Mouse (Mus musculus) lung, postnatal 0 days (tissue): ENCODE measurements around the gene Gpr39. TPM values are rescaled to one million over a fixed set of nuclear protein-coding genes. Genes with fewer than 3 reads are reported as not detected.

Source experiments
- ATAC-seq: fragments of 200-750 bp; cut with Nextera tagmentation; 2 replicates; pipeline ENCODE4 v1.8.0; 2017; ENCODE audit warnings: moderate library complexity
- DNase-seq: peaks from one replicate; pipeline ENCODE4 v3.0.0-alpha.2; 2016; ENCODE audit warnings: low spot score
- H3K27ac ChIP-seq: fragments of 300-500 bp; sonication (generic); 2 replicates; pipeline ENCODE4 v1.5.1; 2014; ENCODE audit warnings: antibody characterized with exemption, mild to moderate bottlenecking, low read length, mixed read lengths
- H3K27me3 ChIP-seq: fragments of 300-500 bp; sonication (generic); replicated peaks from 2 replicates; pipeline ENCODE4 v1.6.1; 2014; ENCODE audit warnings: low read length, mixed read lengths; ENCODE audit not compliant: insufficient read depth
- H3K36me3 ChIP-seq: fragments of 300-500 bp; sonication (generic); 2 replicates; pipeline ENCODE4 v1.6.1; 2014; ENCODE audit warnings: low read length, mixed read lengths; ENCODE audit not compliant: insufficient read depth
- H3K4me1 ChIP-seq: fragments of 300-500 bp; sonication (generic); 2 replicates; pipeline ENCODE4 v1.6.1; 2014; ENCODE audit warnings: antibody characterized with exemption, low read depth, low read length, mixed read lengths; ENCODE audit not compliant: insufficient read depth
- H3K4me2 ChIP-seq: fragments of 300-500 bp; sonication (generic); replicated peaks from 2 replicates; pipeline ENCODE4 v1.6.1; 2014; ENCODE audit warnings: low read depth, mild to moderate bottlenecking, low read length, moderate library complexity, mixed read lengths
- H3K4me3 ChIP-seq: fragments of 300-500 bp; sonication (generic); 2 replicates; pipeline ENCODE4 v1.5.1; 2014; ENCODE audit warnings: low read depth, low read length
- H3K9ac ChIP-seq: fragments of 300-500 bp; sonication (generic); replicated peaks from 2 replicates; pipeline ENCODE4 v1.6.1; 2014; ENCODE audit warnings: low read depth, mild to moderate bottlenecking
- H3K9me3 ChIP-seq: fragments of 300-500 bp; sonication (generic); 2 replicates; pipeline ENCODE4 v1.6.1; 2016; ENCODE audit warnings: low read length, mixed read lengths
- CTCF ChIP-seq: IDR thresholded peaks from 2 replicates; pipeline ENCODE4 v1.5.1; 2016; ENCODE audit warnings: antibody characterized with exemption, mild to moderate bottlenecking
- EP300 ChIP-seq: IDR thresholded peaks from 2 replicates; pipeline ENCODE4 v1.6.1; 2016; ENCODE audit warnings: antibody characterized with exemption, mild to moderate bottlenecking, control low read depth
- WGBS: fragments of 180-500 bp; shearing (Covaris S2); extraction: QIAGEN DNeasy Blood & Tissue Kit; methylation state at CpG from one replicate; pipeline ENCODE4 v1.1.7; 2014; 5-methylcytosine and 5-hydroxymethylcytosine counted together
- polyA plus RNA-seq: library from polyadenylated mRNA; unstranded; fragments of >200 nt; fragmentation: Nextera tagmentation; extraction: Ambion mirVana; gene quantifications from 2 replicates; pipeline ENCODE4 v1.2.1, GENCODE M21; 2015

Gpr39 gene
- polyA plus RNA-seq, 1 experiment from 2014 or later = 3.7 TPM

GRCm38 (mm10) chr1:125813141-125813782, 136.5 kb downstream of the Gpr39 start:
- Histone ChIP-seq H3K4me2 (no peak overlapping the region), H3K27me3 (no peaks in the 10 kb centered on the region), H3K4me1 (no peaks in the 10 kb centered on the region), H3K36me3 (no peaks in the 10 kb centered on the region), H3K9ac (no peak overlapping the region), H3K27ac (no peak overlapping the region), H3K9me3 (no peaks in the 10 kb centered on the region), H3K4me3 (no peak overlapping the region)
- TF ChIP-seq EP300 (no peak), CTCF (no peak)
- DNase-seq = no peak
- 73% methylated on average over 9 of the region's 9 CpGs for WGBS
- ATAC-seq = no peak

DNA sequence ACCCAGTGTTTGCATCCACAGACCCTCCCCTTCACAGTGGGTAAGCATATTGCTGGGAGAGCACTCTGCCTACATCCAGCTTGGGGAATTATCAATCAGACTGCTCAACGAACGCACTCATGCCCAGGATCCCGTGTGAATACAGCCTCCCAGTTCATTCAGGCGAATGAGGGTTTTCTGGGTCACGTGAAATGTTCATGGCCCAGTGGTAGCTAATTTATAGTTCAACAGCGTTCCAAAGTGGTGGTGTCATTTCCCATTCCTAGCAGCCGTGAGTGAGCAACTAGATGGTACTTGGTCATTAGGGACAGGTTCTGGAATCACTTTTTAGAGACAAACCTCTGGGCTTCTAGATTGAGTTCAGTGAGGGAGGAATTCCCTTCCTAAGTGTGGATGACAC, 144.3 kb downstream of the Gpr39 start:
- DNase-seq (no peak), ATAC-seq (no peak)
- Histone ChIP-seq H3K9me3 (no peaks in the 10 kb centered on the region), H3K36me3 (no peaks in the 10 kb centered on the region), H3K27ac (no peak overlapping the region), H3K4me1 (no peaks in the 10 kb centered on the region), H3K9ac (no peak overlapping the region), H3K4me2 (no peak overlapping the region), H3K4me3 (no peak overlapping the region), H3K27me3 (no peaks in the 10 kb centered on the region)
- 87% methylated on average over 7 of the region's 7 CpGs for WGBS
- TF ChIP-seq CTCF (no peak), EP300 (no peak)

GRCm38 (mm10) chr1:125823611-125824010, 146.8 kb downstream of the Gpr39 start:
- Histone ChIP-seq H3K4me1 (no peaks in the 10 kb centered on the region), H3K9me3 (no peaks in the 10 kb centered on the region), H3K27ac (no peak overlapping the region), H3K36me3 (no peaks in the 10 kb centered on the region), H3K4me2 (no peak overlapping the region), H3K4me3 (no peak overlapping the region), H3K27me3 (no peaks in the 10 kb centered on the region), H3K9ac (no peak overlapping the region)
- 79% methylated on average over 4 of the region's 4 CpGs for WGBS
- TF ChIP-seq EP300 (no peak), CTCF (no peak)
- ATAC-seq = no peak
- DNase-seq = no peak

- Histone ChIP-seq H3K27ac (no peak overlapping the region), H3K9me3 (no peaks in the 10 kb centered on the region), H3K9ac (no peak overlapping the region), H3K4me1 (no peaks in the 10 kb centered on the region), H3K27me3 (no peaks in the 10 kb centered on the region), H3K4me2 (no peak overlapping the region), H3K4me3 (no peak overlapping the region), H3K36me3 (no peaks in the 10 kb centered on the region)
- no peak for DNase-seq
- no peak for ATAC-seq
- 26% methylated on average over 1 of the region's 1 CpGs for WGBS
- TF ChIP-seq EP300 (no peak), CTCF (no peak)
These were observed 160.7 kb downstream of the Gpr39 start for GRCm38 (mm10) chr1:125837507-125837906.

DNA sequence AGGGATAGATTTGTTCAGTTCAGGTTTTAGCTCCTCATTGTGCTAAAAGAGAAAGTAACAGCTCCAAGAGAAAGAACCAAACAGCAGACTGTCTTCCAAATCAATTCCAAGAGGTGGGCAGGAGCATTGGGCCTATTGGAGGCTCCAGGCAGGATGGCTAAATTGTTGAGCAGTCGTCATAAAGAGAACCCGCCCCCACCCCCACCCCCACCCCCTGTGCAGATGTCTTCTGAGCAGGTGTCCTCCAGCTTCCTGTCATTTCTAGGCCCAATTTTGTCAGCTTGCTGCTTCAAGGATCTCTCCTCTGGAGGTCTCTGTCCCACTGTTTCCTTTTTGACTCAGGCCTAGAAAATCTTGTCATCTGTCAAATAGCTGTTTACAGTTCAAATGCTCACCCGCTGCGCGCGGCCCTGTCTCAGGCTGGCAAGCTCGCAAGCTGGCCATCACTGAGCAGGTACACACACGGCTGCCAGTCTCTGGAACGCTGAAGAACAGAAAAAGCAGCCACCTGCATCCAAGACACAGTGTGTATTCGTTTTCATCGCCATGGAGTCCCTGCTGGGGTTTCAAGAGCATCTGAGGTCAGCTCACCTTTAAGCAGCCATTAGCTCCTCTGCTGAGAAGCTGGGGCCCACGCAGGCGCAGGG, 163.1 kb downstream of the Gpr39 start:
- Histone ChIP-seq H3K27me3 (no peaks in the 10 kb centered on the region), H3K9ac (no peak overlapping the region), H3K4me3 (no peak overlapping the region), H3K4me2 (no peak overlapping the region), H3K36me3 (no peaks in the 10 kb centered on the region), H3K4me1 (no peaks in the 10 kb centered on the region), H3K27ac (no peak overlapping the region), H3K9me3 (no peaks in the 10 kb centered on the region)
- no peak for ATAC-seq
- WGBS = 47% methylated on average over 13 of the region's 13 CpGs
- DNase-seq = no peak
- TF ChIP-seq CTCF (no peak), EP300 (no peak)

DNA sequence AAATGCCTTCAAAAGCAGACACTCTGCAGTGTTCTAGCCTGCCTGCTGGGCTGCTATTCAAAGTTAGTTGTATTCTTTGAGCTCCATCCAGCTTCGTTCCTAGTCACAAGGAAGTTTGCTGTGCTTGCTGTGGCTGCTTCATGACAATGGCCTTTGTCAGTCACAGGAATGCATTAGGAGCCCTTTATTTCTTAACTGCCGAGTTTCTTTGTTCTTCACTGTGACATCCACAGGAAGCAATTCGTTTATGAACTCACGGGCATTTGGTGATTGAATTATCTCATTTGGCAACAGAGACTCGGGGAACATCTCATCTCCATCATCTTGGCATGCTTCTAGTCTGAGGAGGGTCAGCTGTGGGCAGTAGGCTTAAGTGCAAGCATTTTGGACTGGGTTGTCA, 177.9 kb downstream of the Gpr39 start:
- ATAC-seq = no peak
- Histone ChIP-seq H3K9ac (no peak overlapping the region), H3K36me3 (no peaks in the 10 kb centered on the region), H3K4me2 (no peak overlapping the region), H3K9me3 (no peaks in the 10 kb centered on the region), H3K27ac (no peak overlapping the region), H3K27me3 (no peaks in the 10 kb centered on the region), H3K4me3 (no peak overlapping the region), H3K4me1 (no peaks in the 10 kb centered on the region)
- TF ChIP-seq EP300 = no peak
- TF ChIP-seq CTCF = no peak
- no peak for DNase-seq
- WGBS = 18% methylated on average over 5 of the region's 5 CpGs
